ENCODE assay signal across 19 mouse cellular contexts in genomic region chr10:5323741-5324395, GRCm38 (mm10).
A peak's percentile ranks its signal among the peaks of the same experiment; 100 is the strongest.
DNase-seq lines count a peak whose midpoint lies in the region; ATAC-seq and TF ChIP-seq lines count a peak whose summit lies in the region.
"Had no signal": no experiment of that assay in that cellular context is flagged by ENCODE, and none has a peak within 500 bp of the region (broad histone marks: within the 10 kb centered on the region; RNA-seq: fewer than 3 reads in every experiment).

No protein-coding gene starts in this region.

- H3K4me3 ChIP-seq in gastrocnemius, adult 2 months = no peak overlapping the region
- H3K4me3 ChIP-seq in forebrain, embryonic 11.5 days (ENCODE audit: low read depth, low read length) = no peak overlapping the region
- H3K4me3 ChIP-seq: embryonic facial prominence, embryonic 12.5 days; forebrain, embryonic 13.5 days; heart, adult 2 months; heart, embryonic 13.5 days; hindbrain, embryonic 12.5 days had no signal

- TF ChIP-seq CTCF in gastrocnemius, adult 2 months (IDR thresholded peaks at IDR 0.05) = no peak

- no peak overlapping the region for H3K4me2 ChIP-seq in forebrain, embryonic 11.5 days (ENCODE audit: low read depth, low read length, severe bottlenecking)
- H3K4me2 ChIP-seq: embryonic facial prominence, embryonic 12.5 days; forebrain, embryonic 13.5 days; heart, embryonic 13.5 days; hindbrain, embryonic 12.5 days had no signal

- intact Hi-C loops in gastrocnemius, adult 2 months (cut with DNase I) = no loop called here

- H3K9me3 ChIP-seq in forebrain, embryonic 11.5 days (ENCODE audit: control insufficient read depth, low read length) = no peaks in the 10 kb centered on the region
- H3K9me3 ChIP-seq: embryonic facial prominence, embryonic 12.5 days; forebrain, embryonic 13.5 days; heart, embryonic 13.5 days; hindbrain, embryonic 12.5 days had no signal

- WGBS in forebrain, embryonic 11.5 days = 82% methylated on average over 11 of the region's 11 CpGs

- H3K27me3 ChIP-seq in forebrain, embryonic 11.5 days (ENCODE audit: control insufficient read depth, insufficient read depth, low read length) = no peaks in the 10 kb centered on the region
- H3K27me3 ChIP-seq: embryonic facial prominence, embryonic 12.5 days; forebrain, embryonic 13.5 days; heart, embryonic 13.5 days; hindbrain, embryonic 12.5 days had no signal

- no peak overlapping the region for H3K27ac ChIP-seq in gastrocnemius, adult 2 months
- no peak overlapping the region for H3K27ac ChIP-seq in forebrain, embryonic 11.5 days (ENCODE audit: low read depth, low read length)
- H3K27ac ChIP-seq: embryonic facial prominence, embryonic 12.5 days; forebrain, embryonic 13.5 days; heart, adult 2 months; heart, embryonic 13.5 days; hindbrain, embryonic 12.5 days had no signal

- no peak overlapping the region for H3K9ac ChIP-seq in forebrain, embryonic 11.5 days (ENCODE audit: low read length)
- H3K9ac ChIP-seq: embryonic facial prominence, embryonic 12.5 days; forebrain, embryonic 13.5 days; heart, embryonic 13.5 days; hindbrain, embryonic 12.5 days had no signal

- no peak for ATAC-seq in forebrain, embryonic 11.5 days (replicated peaks; ENCODE audit: low FRiP score)
- ATAC-seq: forebrain, embryonic 13.5 days; hindbrain, embryonic 16.5 days had no signal

- H3K4me1 ChIP-seq in forebrain, embryonic 11.5 days (replicated peaks; ENCODE audit: control insufficient read depth, insufficient read depth, low read length) = no peaks in the 10 kb centered on the region
- H3K4me1 ChIP-seq: embryonic facial prominence, embryonic 12.5 days; forebrain, embryonic 13.5 days; heart, embryonic 13.5 days; hindbrain, embryonic 12.5 days had no signal

- DNase-seq in brain, adult 2 months (ENCODE audit: low read depth, low spot score) = peak; percentile 69
- peak; percentile 35 for DNase-seq in cerebellum, adult 11 months
- peak; percentile 38 for DNase-seq in cerebellum, adult 8-10 months
- peak; percentile 41 to 42 for DNase-seq in cerebellum, postnatal 14 days
- no peak for DNase-seq in gastrocnemius, adult 2 months
- DNase-seq in forebrain, embryonic 11.5 days (ENCODE audit: low spot score) = no peak
- DNase-seq in heart, adult 18-20 months = no peak
- DNase-seq: adrenal gland, adult 2 months; adrenal gland, postnatal 25 days; gastrocnemius, postnatal 36 days; heart, adult 2 months; heart, postnatal 4 days; kidney, adult 11 months; kidney, postnatal 10 days had no signal

- H3K36me3 ChIP-seq in forebrain, embryonic 11.5 days (ENCODE audit: control insufficient read depth, insufficient read depth, low read length) = no peaks in the 10 kb centered on the region
- H3K36me3 ChIP-seq: embryonic facial prominence, embryonic 12.5 days; heart, embryonic 13.5 days; hindbrain, embryonic 12.5 days had no signal

Comparison
In these comparisons a context has a peak if more than half of its experiments do, and no peak if none do; other contexts are left out.
1. DNase-seq: peak in brain, adult 2 months (single experiment), cerebellum, adult 11 months (single experiment), cerebellum, adult 8-10 months (single experiment) and cerebellum, postnatal 14 days (2 of 2); none in gastrocnemius, adult 2 months (single experiment), forebrain, embryonic 11.5 days (single experiment) and heart, adult 18-20 months (0 of 2).